Mouse (Mus musculus) lung, embryonic 15.5 days (tissue): Measurements from ENCODE around the gene Kctd8. TPM values are rescaled to one million over a fixed set of nuclear protein-coding genes. Genes with fewer than 3 reads are reported as not detected.

Experiments used
- ATAC-seq: fragments of 200-750 bp; cut with Nextera tagmentation; 2 replicates; pipeline ENCODE4 v1.8.0; 2017; ENCODE audit warnings: moderate number of reproducible peaks, borderline replicate concordance; ENCODE audit not compliant: low FRiP score, low TSS enrichment; ENCODE audit errors: extremely low read depth
- H3K27ac ChIP-seq: fragments of 300-500 bp; sonication (generic); 2 replicates; pipeline ENCODE4 v1.5.1; 2015; ENCODE audit warnings: moderate library complexity, mild to moderate bottlenecking, inconsistent platforms
- H3K27me3 ChIP-seq: fragments of 300-500 bp; sonication (generic); 2 replicates; pipeline ENCODE4 v1.6.1; 2015; ENCODE audit warnings: inconsistent platforms
- H3K36me3 ChIP-seq: fragments of 300-500 bp; sonication (generic); 2 replicates; pipeline ENCODE4 v1.6.1; 2015; ENCODE audit warnings: inconsistent platforms
- H3K4me1 ChIP-seq: fragments of 300-500 bp; sonication (generic); 2 replicates; pipeline ENCODE4 v1.6.1; 2015; ENCODE audit warnings: inconsistent platforms
- H3K4me2 ChIP-seq: fragments of 300-500 bp; sonication (generic); 2 replicates; pipeline ENCODE4 v1.6.1; 2015; ENCODE audit warnings: inconsistent platforms, mild to moderate bottlenecking, moderate library complexity
- H3K4me3 ChIP-seq: fragments of 300-500 bp; sonication (generic); 2 replicates; pipeline ENCODE4 v1.5.1; 2015; ENCODE audit warnings: mild to moderate bottlenecking, inconsistent platforms
- H3K9ac ChIP-seq: fragments of 300-500 bp; sonication (generic); 2 replicates; pipeline ENCODE4 v1.6.1; 2015; ENCODE audit warnings: inconsistent platforms
- H3K9me3 ChIP-seq: fragments of 300-500 bp; sonication (generic); 2 replicates; pipeline ENCODE4 v1.6.1; 2016; ENCODE audit warnings: inconsistent platforms
- WGBS: fragments of 180-500 bp; shearing (Covaris S2); methylation state at CpG from one replicate; pipeline ENCODE4 v1.1.7; 2015; 5-methylcytosine and 5-hydroxymethylcytosine counted together
- microRNA-seq: library from miRNA; unstranded; fragments of <30 nt; microRNA quantifications from one replicate; pipeline ENCODE4, GENCODE M21; 2016
- polyA plus RNA-seq: library from polyadenylated mRNA; unstranded; fragments of >200 nt; fragmentation: Nextera tagmentation; extraction: Ambion mirVana; gene quantifications from 2 replicates; pipeline ENCODE4 v1.2.1, GENCODE M21; 2015

Gene Kctd8
- polyA plus RNA-seq, 1 experiment from 2014 or later = 3.2 TPM

DNA sequence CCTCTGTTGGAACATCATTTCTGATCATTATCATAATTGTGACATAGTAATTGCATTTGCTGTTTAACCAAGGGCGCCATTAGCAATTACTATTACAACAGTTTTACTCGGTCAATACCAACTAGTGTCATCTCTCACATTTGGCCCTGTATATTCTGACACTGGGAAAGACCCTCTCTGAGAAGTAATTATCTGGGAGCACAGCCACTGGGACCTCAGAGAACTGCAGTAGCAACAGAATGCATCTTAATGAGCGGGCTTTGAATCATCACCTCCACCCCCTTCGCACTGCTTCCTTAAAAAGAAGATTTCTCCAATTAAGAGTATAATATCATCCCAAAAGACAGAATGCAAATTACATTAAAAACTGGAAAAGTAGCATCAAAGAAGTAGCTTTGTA, 200.4 kb downstream of the Kctd8 start:
- no peak overlapping the region for H3K4me2 ChIP-seq
- no peak for ATAC-seq
- H3K27ac ChIP-seq = no peak overlapping the region
- H3K4me3 ChIP-seq = no peak overlapping the region
- 95% methylated on average over 4 of the region's 4 CpGs for WGBS
- no peak overlapping the region for H3K9ac ChIP-seq
- H3K4me1 ChIP-seq = no peaks in the 10 kb centered on the region
- no peaks in the 10 kb centered on the region for H3K36me3 ChIP-seq
- H3K9me3 ChIP-seq = no peaks in the 10 kb centered on the region
- no peaks in the 10 kb centered on the region for H3K27me3 ChIP-seq

DNA sequence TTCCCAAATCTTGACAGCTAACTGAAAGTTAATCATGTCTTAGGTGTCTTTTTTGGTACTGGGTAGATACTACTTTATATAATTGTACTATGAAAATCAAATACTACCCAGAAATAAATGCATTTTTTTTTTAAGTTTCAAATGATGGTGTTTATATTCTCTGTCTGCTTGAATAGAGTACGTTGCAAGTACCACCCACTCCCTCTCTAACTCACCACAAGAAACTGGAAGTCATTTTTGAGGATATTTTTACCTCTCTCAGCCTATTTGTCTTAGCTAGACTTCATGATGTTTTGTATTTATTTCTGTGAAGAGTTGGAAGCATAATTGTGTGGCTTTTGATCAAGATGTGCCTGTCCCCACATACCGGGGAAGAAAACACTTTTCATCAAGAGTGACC, 232.8 kb downstream of the Kctd8 start:
- Histone ChIP-seq H3K27me3 (no peaks in the 10 kb centered on the region), H3K9me3 (no peaks in the 10 kb centered on the region), H3K4me2 (no peak overlapping the region), H3K4me3 (no peak overlapping the region), H3K9ac (no peak overlapping the region), H3K4me1 (no peaks in the 10 kb centered on the region), H3K27ac (no peak overlapping the region), H3K36me3 (no peaks in the 10 kb centered on the region)
- 58% methylated on average over 2 of the region's 2 CpGs for WGBS
- ATAC-seq = no peak

DNA sequence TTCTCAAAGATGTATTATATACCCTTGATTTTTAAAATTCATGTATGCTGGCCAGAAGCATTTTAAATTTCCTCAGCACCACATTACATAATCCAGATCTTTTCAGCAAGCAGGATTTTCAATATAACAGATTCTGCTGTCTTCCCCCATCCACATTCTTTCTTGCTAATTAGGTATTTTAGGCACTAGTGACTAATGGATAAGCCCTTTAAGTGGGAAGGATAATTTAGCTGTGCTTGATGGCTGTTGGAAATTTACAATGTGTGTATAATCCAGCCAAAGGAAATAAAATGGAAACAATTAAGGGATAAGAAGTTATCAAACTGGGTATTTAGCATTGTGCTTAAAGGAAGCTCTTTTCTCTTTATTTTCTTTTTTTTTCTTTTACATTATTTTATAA, 252.6 kb downstream of the Kctd8 start:
- Histone ChIP-seq H3K27ac (no peak overlapping the region), H3K4me2 (no peak overlapping the region), H3K27me3 (no peaks in the 10 kb centered on the region), H3K9ac (no peak overlapping the region), H3K36me3 (no peaks in the 10 kb centered on the region), H3K4me1 (no peaks in the 10 kb centered on the region), H3K4me3 (no peak overlapping the region), H3K9me3 (no peaks in the 10 kb centered on the region)
- no peak for ATAC-seq

Small RNAs within 50 kb of the gene (microRNA-seq; reads per million reads assigned to microRNA genes)
- gene Gm24368 = not detected

Other genes with a start within 250 kb of the Kctd8 start
- gene Yipf7, start 201.0 kb upstream of the Kctd8 start, polyA plus RNA-seq = 0.43 and 1.8 TPM in 2 replicates
- 32.7 and 36.4 TPM in 2 replicates for gene Guf1, start 215.2 kb upstream of the Kctd8 start, polyA plus RNA-seq